Mouse (Mus musculus) lung, postnatal 36 days (tissue): ENCODE measurements around the gene Thbs4.

Experiments used
- DNase-seq: peaks from one replicate; pipeline ENCODE4 v3.0.0; 2022; ENCODE audit warnings: mixed read lengths

Thbs4 gene

DNA sequence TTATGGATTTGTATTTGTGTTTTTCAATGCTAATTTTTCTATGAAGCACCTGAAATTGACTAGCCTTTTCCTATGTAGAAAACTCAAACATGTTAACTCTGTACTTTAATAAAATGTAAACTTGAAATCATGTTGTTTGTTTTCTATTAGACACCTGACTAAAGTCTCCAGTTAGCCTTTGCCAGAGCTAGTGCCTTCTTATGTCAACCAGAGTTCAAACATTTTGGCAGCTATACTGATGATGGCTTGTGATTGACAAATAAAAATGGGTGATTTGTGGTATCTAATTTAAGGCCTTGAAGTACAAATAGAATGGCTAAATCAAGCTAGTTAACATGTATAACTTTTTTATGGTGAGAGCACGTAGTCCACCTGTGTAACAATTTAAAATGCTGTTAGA is 82.8 kb downstream of the Thbs4 start:
- DNase-seq: no peak

DNA sequence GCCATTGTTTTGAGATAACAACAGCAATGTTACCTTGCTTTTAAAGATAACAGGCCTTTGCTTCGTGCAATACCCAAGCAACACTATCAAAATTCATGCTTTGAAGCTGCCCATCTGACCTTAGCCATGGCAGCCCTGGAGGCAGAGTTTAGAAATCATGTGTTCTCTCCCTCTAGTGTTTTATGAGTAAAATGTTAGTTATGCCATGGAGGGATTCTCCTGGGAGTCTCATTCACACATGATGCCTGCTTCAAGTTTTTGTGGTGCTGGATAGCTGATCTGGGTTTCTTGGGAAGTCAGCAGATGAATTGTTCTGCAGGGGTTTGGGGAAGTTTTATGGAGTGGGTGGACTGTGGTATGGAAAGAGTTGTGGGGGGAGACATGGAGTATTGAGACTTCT is 84.3 kb downstream of the Thbs4 start:
- DNase-seq: no peak

DNA sequence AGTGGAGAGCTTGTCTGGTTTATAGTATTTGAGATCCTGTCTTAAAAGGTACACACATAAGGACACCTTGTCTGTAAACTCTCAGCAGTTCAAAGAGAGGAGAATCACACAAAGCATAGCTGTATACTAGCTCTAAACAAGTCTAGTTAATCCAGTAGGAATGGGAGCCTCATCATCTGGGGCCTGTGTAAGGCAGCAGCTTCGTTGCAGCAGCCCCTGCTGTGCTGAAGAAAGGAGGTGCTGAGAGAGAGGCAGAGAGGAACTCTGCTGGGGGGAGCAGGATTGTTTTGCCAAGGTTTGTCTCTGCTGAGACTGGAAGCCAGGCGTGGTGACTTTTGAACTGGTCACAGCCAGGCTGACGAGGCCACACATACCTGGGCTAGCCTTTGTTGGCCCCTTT is 85.1 kb downstream of the Thbs4 start:
- no peak for DNase-seq

DNA sequence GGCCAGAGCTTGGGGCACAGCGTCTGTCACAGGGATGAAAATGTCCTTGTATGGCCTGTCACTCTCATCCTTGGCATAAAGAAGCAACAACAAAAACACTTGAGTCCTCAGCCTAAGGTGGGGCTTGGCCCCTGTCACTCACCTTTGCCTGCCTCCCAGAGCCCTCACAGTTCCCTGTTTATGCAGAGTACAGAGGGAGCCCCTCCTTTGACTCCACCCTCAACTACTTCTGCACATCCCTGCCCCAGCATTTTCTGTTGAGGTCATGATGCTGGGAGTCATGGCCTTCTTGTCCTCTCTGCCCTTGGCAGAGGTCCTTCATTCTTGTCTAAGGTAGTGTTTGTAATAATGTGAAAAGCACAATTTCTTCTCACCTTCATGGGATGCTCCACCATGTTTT is 86.2 kb downstream of the Thbs4 start:
- DNase-seq: no peak

- DNase-seq: no peak
Observed at GRCm38 (mm10) chr13:92707941-92708340, 86.7 kb downstream of the Thbs4 start.

DNA sequence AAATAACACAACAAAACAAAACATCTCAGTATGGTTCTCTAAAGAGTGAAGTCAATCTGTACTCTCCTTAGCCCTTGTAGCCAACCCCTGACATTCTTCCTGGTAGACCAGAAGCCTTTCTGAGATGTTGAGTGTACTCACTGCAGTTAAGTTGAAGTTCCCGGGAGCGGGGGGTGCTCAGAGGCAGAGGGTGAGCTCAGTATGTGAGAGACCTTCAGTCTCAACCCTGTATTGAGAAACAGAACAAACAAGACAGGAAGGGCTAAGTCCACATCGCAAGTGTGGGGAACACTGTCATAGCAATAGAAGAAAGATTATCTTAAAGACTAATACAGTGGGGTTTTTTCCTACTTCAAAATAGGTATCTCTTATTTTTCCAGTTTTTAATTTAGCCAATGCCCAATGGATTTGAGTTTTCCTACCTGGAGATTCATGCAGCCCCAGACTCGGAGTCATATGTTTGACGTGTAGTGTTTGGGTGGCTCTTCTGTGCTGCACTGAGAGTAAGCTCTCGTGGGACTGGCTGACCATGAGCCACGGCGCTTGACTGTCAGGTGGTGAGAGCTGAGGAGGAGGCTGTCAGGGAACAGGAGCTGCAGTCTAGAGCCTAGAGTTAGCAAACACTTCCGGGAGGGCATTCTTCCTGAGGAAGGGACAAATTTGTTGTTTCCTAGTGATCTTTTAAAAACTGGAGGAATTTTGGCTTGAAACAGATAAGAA is 88.1 kb downstream of the Thbs4 start:
- no peak for DNase-seq

DNA sequence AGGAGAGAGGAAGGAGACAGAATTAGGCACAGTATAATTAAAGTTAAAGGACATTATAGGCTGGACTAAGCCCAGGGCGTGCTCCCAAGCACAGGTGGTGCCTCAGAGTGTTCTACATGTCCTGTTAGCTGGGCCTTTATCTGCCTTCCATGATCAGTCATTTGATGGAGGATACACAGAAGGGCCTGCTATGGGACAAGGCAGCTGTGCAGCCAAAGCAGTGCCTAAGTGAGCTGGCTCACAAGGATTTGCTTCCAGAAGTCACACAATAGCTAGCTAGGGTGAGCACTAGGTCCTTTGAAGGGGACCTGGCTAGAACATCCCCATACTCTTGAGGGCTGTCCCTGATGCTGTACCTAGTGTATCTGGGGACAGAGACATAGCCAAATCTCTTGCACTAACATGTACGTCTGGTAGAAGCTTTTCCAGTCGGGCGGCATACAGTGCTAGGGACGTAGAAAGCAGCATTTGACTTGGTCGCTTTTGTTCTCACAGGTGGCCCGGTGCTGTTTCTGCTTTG is 89.5 kb downstream of the Thbs4 start:
- no peak for DNase-seq

DNA sequence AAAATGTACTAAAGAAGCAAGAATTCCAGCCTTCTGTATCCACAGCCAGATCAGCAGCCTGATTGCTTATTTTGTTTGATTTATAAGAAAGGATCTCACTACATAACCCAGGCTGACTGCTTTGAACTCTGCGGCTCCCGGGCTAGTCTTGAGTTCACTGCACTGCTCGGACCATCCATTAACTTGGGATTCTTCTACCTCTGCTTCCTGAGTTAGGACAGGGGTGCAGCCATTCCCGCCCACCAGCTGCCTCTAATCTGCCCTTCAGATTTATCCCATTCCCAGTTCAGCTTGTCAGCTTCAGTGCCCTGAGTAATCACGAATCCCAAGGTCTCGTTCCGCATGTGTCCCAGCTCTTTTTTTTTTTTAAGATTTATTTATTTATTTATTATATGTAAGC is 90.4 kb downstream of the Thbs4 start:
- no peak for DNase-seq

DNA sequence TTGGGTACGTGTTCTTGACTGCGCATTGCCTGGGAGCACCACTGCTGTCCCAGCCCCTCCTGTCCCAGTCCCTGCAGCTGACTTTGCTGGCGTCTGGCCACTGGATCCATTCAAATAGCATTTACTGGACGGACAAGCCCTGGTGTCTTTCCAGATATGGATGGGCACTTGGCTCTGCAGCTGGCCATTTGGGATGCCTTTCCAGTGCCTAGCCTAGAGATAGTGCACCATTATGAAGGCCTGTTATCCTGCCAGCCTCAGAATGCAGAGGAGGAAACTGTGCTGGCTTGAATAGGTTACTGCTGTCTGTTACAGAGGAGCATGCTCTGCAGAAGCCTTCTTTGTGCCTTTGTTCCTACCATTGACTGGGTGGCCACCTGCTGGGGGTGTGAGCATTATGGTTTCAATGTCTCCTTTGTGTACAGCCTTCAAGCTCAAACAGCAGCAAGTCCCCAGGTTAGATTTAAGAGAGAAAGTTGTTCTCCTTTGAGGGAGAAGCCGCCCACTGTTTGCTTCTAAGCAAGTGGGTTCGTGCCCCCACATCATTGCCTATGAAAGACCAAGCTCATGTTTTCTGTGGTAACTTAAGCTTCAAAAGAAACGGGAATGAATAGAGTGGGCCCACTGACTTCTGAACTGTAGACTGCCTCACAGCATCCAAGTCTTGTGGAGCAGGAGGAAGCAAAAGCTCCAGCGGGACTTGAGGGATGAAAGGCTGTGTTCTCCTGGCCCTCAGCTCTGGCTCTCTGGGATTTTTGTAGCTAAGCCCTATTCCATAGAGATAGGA is 91.2 kb downstream of the Thbs4 start:
- peak; percentile 30 for DNase-seq

- DNase-seq: no peak
Observed at GRCm38 (mm10) chr13:92702035-92702434, 92.6 kb downstream of the Thbs4 start.
